Mouse (Mus musculus): ENCODE measurements around the gene Tmem185b.

Gene Tmem185b

DNA sequence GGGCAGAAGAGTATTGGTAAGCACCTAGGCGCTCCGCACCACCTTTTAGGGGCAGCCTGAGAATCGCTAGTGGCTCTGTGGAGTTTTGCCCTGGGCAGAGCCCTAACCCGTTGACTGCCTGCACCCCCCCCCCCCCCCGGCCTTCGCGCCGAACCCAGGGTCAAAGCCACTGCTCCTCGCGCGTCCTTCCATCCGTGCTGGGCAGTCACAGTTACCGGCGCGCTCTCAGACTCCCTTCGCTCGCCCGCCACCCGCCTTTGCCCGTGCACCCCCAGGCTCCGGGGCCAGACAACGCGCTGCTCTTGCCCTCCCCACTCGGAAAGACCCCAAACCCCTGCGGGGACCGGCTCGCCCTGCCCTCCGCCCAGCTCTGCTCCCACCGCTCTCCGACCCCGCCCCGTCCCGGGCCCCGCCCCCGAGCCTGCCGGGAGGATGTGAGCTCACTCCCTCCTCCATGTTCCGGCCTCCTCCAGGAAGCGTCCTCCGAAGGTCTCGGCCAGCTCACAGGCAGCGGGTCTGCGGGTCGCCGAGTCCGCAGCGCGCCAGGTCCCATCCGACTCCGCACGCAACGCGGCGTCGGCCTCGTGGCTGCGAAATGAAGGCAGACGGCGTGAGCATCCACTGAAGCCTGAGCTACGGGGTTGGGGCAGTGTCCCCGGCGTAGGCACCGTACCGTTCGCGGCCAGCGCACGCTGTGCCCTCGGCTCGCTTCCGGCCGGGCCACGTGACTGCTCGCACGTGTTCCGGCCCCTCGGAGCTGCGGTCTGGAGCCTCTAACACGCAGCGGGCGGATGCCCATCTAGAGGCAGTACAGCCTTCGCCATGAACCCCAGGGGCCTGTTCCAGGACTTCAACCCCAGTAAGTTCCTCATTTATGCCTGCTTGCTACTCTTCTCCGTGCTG lies at the start of gene Tmem185b:
Gene Tmem185b, plus strand, starts transcription at position 472 of the 903 bp plus-strand sequence.
- in situ Hi-C loops (cut with MboI, MseI): loop anchor here in 1 of 2 experiments (25.0 kb wide), 1 partner anchor 386 kb away; the partner anchor contains the start of gene Tmem177

DNA sequence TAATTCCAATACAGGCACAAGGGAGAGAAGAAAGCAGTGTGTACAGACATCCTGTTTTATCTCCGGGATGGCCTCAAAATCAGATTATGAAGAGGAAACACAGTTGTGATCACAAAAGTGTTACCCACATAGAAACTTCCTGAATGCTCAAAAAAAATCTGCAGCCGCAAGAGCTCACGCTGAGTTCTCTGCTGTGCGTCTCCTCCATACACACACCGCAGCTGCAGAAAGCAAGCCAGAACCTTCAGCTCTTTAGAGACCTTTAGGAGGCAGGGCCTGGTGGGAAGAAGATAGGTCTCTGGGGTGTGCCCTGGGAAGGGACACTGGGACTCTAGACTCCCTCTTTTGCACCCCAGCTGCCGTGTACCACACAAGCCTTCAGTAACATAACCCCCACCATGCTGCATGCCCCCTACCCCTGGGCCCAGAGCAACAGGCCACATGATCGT lies 49.0 kb upstream of the Tmem185b start:
- in situ Hi-C loops (cut with MboI, MseI): no loop called here

GRCm38 (mm10) chr1:119479641-119480040 lies 46.3 kb upstream of the Tmem185b start:
- in situ Hi-C loops (cut with MboI, MseI): no loop called here

- in situ Hi-C loops (cut with MboI, MseI): no loop called here
These were observed 45.3 kb upstream of the Tmem185b start for GRCm38 (mm10) chr1:119480678-119481077.

- in situ Hi-C loops (cut with MboI, MseI): no loop called here
These were observed 44.6 kb upstream of the Tmem185b start for GRCm38 (mm10) chr1:119481205-119481932.

- in situ Hi-C loops (cut with MboI, MseI): no loop called here
These were observed 43.1 kb upstream of the Tmem185b start for GRCm38 (mm10) chr1:119482891-119483290.

- in situ Hi-C loops (cut with MboI, MseI): no loop called here
These were observed 41.5 kb upstream of the Tmem185b start for GRCm38 (mm10) chr1:119484457-119484856.

- in situ Hi-C loops (cut with MboI, MseI): no loop called here
These were observed 40.1 kb upstream of the Tmem185b start for GRCm38 (mm10) chr1:119485825-119486224.

- in situ Hi-C loops (cut with MboI, MseI): no loop called here
These were observed 37.9 kb upstream of the Tmem185b start for GRCm38 (mm10) chr1:119487917-119488590.

GRCm38 (mm10) chr1:119490765-119491164 lies 35.2 kb upstream of the Tmem185b start:
- in situ Hi-C loops (cut with MboI, MseI): no loop called here

DNA sequence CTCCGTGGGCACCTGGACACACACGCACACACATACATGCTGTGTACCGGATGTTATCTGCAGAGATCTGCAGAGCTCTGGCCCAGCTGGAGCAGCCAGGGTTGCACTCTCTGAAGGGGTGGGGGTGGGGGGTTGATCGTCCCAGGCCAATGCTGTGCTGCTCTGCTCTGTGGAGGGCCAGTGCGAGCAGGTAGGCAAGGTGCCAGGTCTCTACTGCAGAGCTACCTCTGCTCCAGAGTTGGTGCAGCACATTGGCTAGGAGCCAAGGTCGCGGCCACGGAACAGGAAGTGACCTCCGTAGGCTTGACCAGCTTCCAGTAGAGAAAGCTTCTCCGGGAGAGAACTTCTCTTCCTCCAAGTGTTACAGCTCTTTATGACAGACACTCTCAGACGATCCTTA lies 33.9 kb upstream of the Tmem185b start:
- in situ Hi-C loops (cut with MboI, MseI): no loop called here

DNA sequence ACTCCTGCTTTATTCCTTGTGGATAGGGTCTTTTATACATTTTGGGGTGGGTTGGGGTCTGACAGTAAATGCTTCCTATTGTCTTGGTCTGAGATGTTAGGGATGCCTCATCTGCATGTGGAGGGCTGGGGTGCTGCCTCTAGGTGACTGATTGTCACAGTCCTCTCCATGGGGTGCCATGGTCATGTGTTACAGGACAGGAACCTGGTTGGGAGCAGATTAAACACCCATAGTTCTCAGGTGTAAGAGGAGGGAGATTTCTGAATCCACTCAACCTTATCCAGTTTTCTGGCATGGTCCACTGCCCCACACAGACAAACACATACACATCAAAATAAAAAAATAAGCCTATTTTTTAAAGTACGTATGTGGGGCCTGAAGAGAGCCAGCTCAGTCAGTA lies 33.5 kb upstream of the Tmem185b start:
- in situ Hi-C loops (cut with MboI, MseI): no loop called here

DNA sequence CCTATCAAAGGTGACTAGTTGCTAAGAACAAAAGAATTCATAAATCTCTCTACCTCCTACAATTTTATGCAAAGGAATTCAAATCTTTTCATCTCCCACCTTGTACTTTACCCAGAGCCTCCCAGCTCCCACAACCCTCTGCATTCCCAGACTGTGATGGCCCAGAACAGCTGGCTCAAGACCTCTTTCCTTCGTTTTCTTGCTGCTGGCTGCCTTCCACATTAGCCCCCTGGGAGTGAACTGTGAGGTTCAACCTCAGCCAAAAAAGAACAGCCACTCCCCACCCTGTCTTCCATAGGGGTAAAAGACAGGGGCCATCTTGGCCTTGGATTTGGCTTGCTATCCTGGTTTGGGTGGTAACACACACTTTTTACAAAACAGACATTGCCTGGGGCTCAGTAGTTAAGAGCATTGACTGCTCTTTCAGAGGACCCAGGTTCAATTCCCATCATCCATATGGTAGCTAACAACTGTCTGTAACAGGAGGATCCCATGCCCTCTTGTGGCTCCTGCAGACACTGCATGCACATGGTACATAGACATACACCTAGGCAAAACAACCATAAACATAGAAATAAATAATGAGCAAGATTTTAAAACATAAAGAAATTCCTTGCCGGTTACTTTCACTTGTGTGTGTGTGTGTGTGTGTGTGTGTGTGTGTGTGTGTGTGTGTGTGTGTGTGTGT lies 31.8 kb upstream of the Tmem185b start:
- in situ Hi-C loops (cut with MboI, MseI): no loop called here

DNA sequence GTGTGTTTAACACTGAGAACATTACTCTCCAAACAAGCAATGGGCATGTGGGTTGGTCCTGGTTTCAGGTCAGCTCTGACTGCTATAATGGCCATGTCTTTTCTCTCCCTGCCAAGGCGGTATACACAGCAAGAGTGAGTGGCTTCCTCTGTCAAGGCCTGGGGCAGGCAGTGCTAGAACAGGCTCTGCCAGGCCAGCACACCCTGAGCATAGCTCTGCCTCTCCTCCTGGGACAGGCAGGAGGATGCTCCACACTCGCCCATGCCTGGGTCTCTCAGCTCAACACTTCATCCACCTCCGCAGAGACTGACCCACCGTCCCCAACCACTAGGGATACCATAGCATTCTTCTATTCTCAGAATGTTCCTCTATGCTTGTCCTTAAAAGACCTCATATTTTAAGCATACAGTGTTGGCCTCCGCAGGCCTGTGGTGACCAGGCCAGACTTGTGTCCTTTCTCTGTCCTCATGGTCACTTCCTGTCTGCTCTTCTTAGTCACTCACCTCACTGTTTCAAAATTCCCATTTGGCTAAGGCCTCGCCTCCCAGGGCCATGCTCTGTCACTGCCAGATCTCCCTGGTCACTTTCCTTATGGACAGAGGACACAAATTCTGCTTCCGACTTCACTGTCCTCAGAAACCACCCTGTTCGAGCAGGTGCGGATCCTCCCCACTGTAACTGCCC lies 31.1 kb upstream of the Tmem185b start:
- in situ Hi-C loops (cut with MboI, MseI): no loop called here

DNA sequence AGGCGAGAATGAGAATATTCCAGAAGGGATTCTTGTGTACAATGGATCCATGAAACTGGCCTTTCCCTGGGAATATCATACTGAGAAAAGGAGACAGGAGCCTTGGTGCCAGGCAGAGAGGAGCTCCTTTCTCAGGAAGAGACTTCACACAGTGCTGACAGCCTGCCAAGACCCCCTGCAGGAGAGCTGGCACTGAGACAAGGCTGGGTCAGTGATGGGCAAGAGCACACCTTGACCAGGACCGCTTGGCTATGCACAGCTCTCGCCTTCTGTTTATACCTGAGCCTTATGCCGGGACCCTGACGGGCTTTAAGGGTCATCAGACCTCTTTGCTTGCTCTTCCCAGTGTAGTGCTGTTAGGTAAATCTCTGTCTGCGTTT lies 30.6 kb upstream of the Tmem185b start:
- in situ Hi-C loops (cut with MboI, MseI): no loop called here

GRCm38 (mm10) chr1:119497346-119498004 lies 28.5 kb upstream of the Tmem185b start:
- in situ Hi-C loops (cut with MboI, MseI): no loop called here

GRCm38 (mm10) chr1:119498536-119499231 lies 27.3 kb upstream of the Tmem185b start:
- in situ Hi-C loops (cut with MboI, MseI): no loop called here

DNA sequence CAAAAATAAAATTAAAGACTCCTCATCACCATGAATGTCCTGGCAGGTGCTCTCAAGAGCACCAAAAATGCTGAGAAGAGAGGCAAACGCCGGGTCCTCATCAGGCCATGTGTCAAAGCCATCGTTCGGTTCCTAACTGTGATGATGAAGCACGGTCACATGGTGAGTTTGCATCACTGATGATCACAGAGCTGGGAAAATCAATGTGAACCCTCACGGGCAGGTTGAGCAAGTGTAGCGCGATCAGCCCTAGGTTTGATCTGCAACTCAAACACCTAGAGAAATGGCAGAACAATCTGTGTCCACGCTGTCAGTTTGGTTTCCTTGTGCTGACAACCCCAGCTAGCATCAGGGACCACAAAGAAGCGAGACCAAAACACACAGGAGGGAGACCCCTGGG lies 26.5 kb upstream of the Tmem185b start:
- in situ Hi-C loops (cut with MboI, MseI): no loop called here

DNA sequence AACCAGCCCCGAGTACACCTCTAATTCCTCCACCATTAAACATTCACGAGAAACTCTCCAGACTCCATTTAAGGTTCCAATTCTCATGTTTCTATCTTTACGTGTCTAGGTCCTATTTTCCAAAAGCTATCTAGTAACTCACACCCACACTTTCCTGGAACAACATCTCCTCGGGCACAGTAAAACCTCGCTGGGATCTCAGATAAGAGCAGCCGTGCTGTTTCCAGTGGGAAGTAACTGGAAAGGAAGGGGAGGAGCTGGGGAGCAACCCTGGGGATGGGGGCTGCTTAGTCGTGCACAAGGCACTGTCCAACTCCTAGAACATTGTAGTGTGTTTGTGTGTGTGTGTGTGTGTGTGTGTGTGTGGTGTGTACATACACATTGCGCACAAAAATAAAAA lies 24.1 kb upstream of the Tmem185b start:
- in situ Hi-C loops (cut with MboI, MseI): loop anchor here in 1 of 2 experiments (10.0 kb wide), 1 partner anchor 1923 kb away; no protein-coding TSS in a partner anchor

Data from T-helper 17 cell (primary cell).